Mouse (Mus musculus): Measurements from ENCODE around the gene Zbtb38.

GRCm38 (mm10) chr9:96769651-96770050 lies 17.0 kb upstream of the Zbtb38 start:
- no peak for TF ChIP-seq POLR2A (IDR thresholded peaks at IDR 0.05; ENCODE audit: extremely low read depth, insufficient read depth, low read length)
- TF ChIP-seq CTCF (IDR thresholded peaks at IDR 0.05; ENCODE audit: low read depth, low read length): no peak

Measured in liver, adult 2 months (tissue).